Mouse (Mus musculus) brown adipose tissue, adult 24 weeks (tissue): ENCODE measurements around the gene Spin1. TPM values are rescaled to one million over a fixed set of nuclear protein-coding genes. Genes with fewer than 3 reads are reported as not detected.

Experiments used
- H3K27ac ChIP-seq: fragments of 200-500 bp; replicated peaks from 2 replicates; pipeline ENCODE4 v1.5.1; 2012; ENCODE audit warnings: low read depth, mild to moderate bottlenecking, low read length
- H3K4me1 ChIP-seq: fragments of 200-500 bp; 2 replicates; pipeline ENCODE4 v1.6.1; 2012; ENCODE audit warnings: low read length, mixed read lengths; ENCODE audit not compliant: control insufficient read depth, insufficient read depth, insufficient read length
- H3K4me3 ChIP-seq: fragments of 200-500 bp; 2 replicates; pipeline ENCODE4 v1.5.1; 2012; ENCODE audit warnings: low read depth, mild to moderate bottlenecking, low read length, moderate library complexity; ENCODE audit not compliant: insufficient read depth
- polyA plus RNA-seq: library from polyadenylated mRNA; stranded (reverse); fragments of >200 nt; gene quantifications from 2 replicates; pipeline ENCODE4 v1.2.4, GENCODE M21; 2012; ENCODE audit not compliant: missing spikeins, insufficient read depth, insufficient read length

Spin1 gene
- polyA plus RNA-seq, 1 experiment = 14.7 TPM

- Histone ChIP-seq H3K27ac (no peak overlapping the region), H3K4me1 (no peaks in the 10 kb centered on the region)
Measured at GRCm38 (mm10) chr13:51190336-51190735, 89.7 kb downstream of the Spin1 start.

GRCm38 (mm10) chr13:51191416-51192140 lies 90.9 kb downstream of the Spin1 start:
- Histone ChIP-seq H3K4me3 (no peak overlapping the region), H3K4me1 (no peaks in the 10 kb centered on the region), H3K27ac (no peak overlapping the region)

More at GRCm38 (mm10) chr13:51190336-51190735, 89.7 kb downstream of the Spin1 start:
- no peak overlapping the region for H3K4me3 ChIP-seq

- Histone ChIP-seq H3K27ac (no peak overlapping the region), H3K4me1 (no peaks in the 10 kb centered on the region), H3K4me3 (no peak overlapping the region)
Measured at GRCm38 (mm10) chr13:51193893-51194292, 93.2 kb downstream of the Spin1 start.

GRCm38 (mm10) chr13:51197699-51198098 lies 97.0 kb downstream of the Spin1 start:
- Histone ChIP-seq H3K27ac (no peak overlapping the region), H3K4me3 (no peak overlapping the region), H3K4me1 (no peaks in the 10 kb centered on the region)

GRCm38 (mm10) chr13:51198186-51198585 lies 97.5 kb downstream of the Spin1 start:
- Histone ChIP-seq H3K4me1 (no peaks in the 10 kb centered on the region), H3K27ac (no peak overlapping the region), H3K4me3 (no peak overlapping the region)

Other genes with a start within 250 kb of the Spin1 start
- not detected in 2 replicates for gene Nxnl2, start 70.1 kb downstream of the Spin1 start, polyA plus RNA-seq